Mouse (Mus musculus): ENCODE data around the gene Stxbp6. TPM values are rescaled to one million over a fixed set of nuclear protein-coding genes. Genes with fewer than 3 reads are reported as not detected.

The Stxbp6 gene
- total and polyA plus RNA-seq, 3 experiments: not detected

- Histone ChIP-seq H3K4me3 (ENCODE audit: control insufficient read depth in 1 of 2, insufficient read depth in 1 of 2, low read depth in 2 of 2, low read length in 2 of 2) (no peak overlapping the region), H3K79me2 (ENCODE audit: control insufficient read depth, insufficient read depth, low read length, poor library complexity) (no peaks in the 10 kb centered on the region), H3K27ac (ENCODE audit: control insufficient read depth, low read depth, low read length) (no peak overlapping the region), H3K9ac (ENCODE audit: control insufficient read depth, low read depth, low read length, poor library complexity, severe bottlenecking) (no peak overlapping the region), H3K36me3 (ENCODE audit: control insufficient read depth in 1 of 2, insufficient read depth in 2 of 2, low read length in 2 of 2) (no peaks in the 10 kb centered on the region), H3K27me3 (ENCODE audit: control insufficient read depth in 1 of 2, insufficient read depth in 2 of 2, low read length in 2 of 2) (no peaks in the 10 kb centered on the region), H3K9me3 (replicated peaks; ENCODE audit: insufficient read depth, low read length) (no peaks in the 10 kb centered on the region), H3K4me1 (ENCODE audit: control insufficient read depth in 1 of 2, insufficient read depth in 2 of 2, low read length in 2 of 2) (no peaks in the 10 kb centered on the region)
- DNase-seq (ENCODE audit: low read depth, low spot score): no peak
- TF ChIP-seq HCFC1 (IDR thresholded peaks at IDR 0.05; ENCODE audit: low read depth, low read length): no peak
- no peak for TF ChIP-seq TCF12 (IDR thresholded peaks at IDR 0.05; ENCODE audit: low read depth, low read length)
- TF ChIP-seq TBP (IDR thresholded peaks at IDR 0.05; ENCODE audit: low read depth, low read length): no peak
- no peak for TF ChIP-seq MYB (IDR thresholded peaks at IDR 0.05; ENCODE audit: low read depth, low read length)
- no peak for TF ChIP-seq MAX (IDR thresholded peaks at IDR 0.05; ENCODE audit: low read length)
- TF ChIP-seq ZNF384 (IDR thresholded peaks at IDR 0.05; ENCODE audit: low read depth, low read length): no peak
- TF ChIP-seq SMC3 (IDR thresholded peaks at IDR 0.05; ENCODE audit: low read depth, low read length): no peak
- no peak for TF ChIP-seq ZMIZ1 (IDR thresholded peaks at IDR 0.05; ENCODE audit: low read depth, low read length)
- no peak for TF ChIP-seq RCOR1 (IDR thresholded peaks at IDR 0.05; ENCODE audit: low read depth, low read length)
- no peak for TF ChIP-seq MAFK (IDR thresholded peaks at IDR 0.05; ENCODE audit: borderline replicate concordance, low read depth, low read length)
- no peak for TF ChIP-seq BHLHE40 (IDR thresholded peaks at IDR 0.05; ENCODE audit: borderline replicate concordance, low read depth, low read length)
- TF ChIP-seq POLR2AphosphoS5 (IDR thresholded peaks at IDR 0.05; ENCODE audit: borderline replicate concordance, low read depth, low read length): no peak
Measured at GRCm38 (mm10) chr12:44990379-44990778, 84.1 kb downstream of the Stxbp6 start.

GRCm38 (mm10) chr12:44989011-44989410 lies 85.5 kb downstream of the Stxbp6 start:
- DNase-seq (ENCODE audit: low read depth, low spot score): no peak
- Histone ChIP-seq H3K9me3 (replicated peaks; ENCODE audit: insufficient read depth, low read length) (no peaks in the 10 kb centered on the region), H3K36me3 (ENCODE audit: control insufficient read depth in 1 of 2, insufficient read depth in 2 of 2, low read length in 2 of 2) (no peaks in the 10 kb centered on the region), H3K9ac (ENCODE audit: control insufficient read depth, low read depth, low read length, poor library complexity, severe bottlenecking) (no peak overlapping the region), H3K27ac (ENCODE audit: control insufficient read depth, low read depth, low read length) (no peak overlapping the region), H3K27me3 (ENCODE audit: control insufficient read depth in 1 of 2, insufficient read depth in 2 of 2, low read length in 2 of 2) (no peaks in the 10 kb centered on the region), H3K4me3 (ENCODE audit: control insufficient read depth in 1 of 2, insufficient read depth in 1 of 2, low read depth in 2 of 2, low read length in 2 of 2) (no peak overlapping the region), H3K79me2 (ENCODE audit: control insufficient read depth, insufficient read depth, low read length, poor library complexity) (no peaks in the 10 kb centered on the region), H3K4me1 (ENCODE audit: control insufficient read depth in 1 of 2, insufficient read depth in 2 of 2, low read length in 2 of 2) (no peaks in the 10 kb centered on the region)
- TF ChIP-seq UBTF (IDR thresholded peaks at IDR 0.05; ENCODE audit: borderline replicate concordance, insufficient read depth, low read depth, low read length) (no peak), MEF2A (IDR thresholded peaks at IDR 0.05; ENCODE audit: extremely low read depth, insufficient replicate concordance, low read depth, low read length, poor library complexity, severe bottlenecking) (no peak), EP300 (IDR thresholded peaks at IDR 0.05; ENCODE audit: low read depth in 1 of 2, low read length in 2 of 2) (no peak), ZMIZ1 (IDR thresholded peaks at IDR 0.05; ENCODE audit: low read depth, low read length) (no peak)
